Mouse (Mus musculus) forebrain, embryonic 11.5 days (tissue): ENCODE measurements around the gene Anp32b. TPM values are rescaled to one million over a fixed set of nuclear protein-coding genes. Genes with fewer than 3 reads are reported as not detected.

Experiments used
- ATAC-seq: fragments of 200-750 bp; cut with Nextera tagmentation; replicated peaks from 2 replicates; pipeline ENCODE4 v1.8.0; 2017; ENCODE audit warnings: moderate TSS enrichment; ENCODE audit not compliant: low FRiP score
- DNase-seq: peaks from one replicate; pipeline ENCODE4 v3.0.0-alpha.2; 2017; ENCODE audit warnings: low spot score
- H3K27ac ChIP-seq: fragments of 300-500 bp; sonication (generic); 2 replicates; pipeline ENCODE4 v1.5.1; 2014; ENCODE audit warnings: low read depth, low read length
- H3K27me3 ChIP-seq: fragments of 300-500 bp; sonication (generic); 2 replicates; pipeline ENCODE4 v1.6.1; 2014; ENCODE audit warnings: mild to moderate bottlenecking, low read length, mixed read lengths; ENCODE audit not compliant: control insufficient read depth, insufficient read depth
- H3K36me3 ChIP-seq: fragments of 300-500 bp; sonication (generic); 2 replicates; pipeline ENCODE4 v1.6.1; 2014; ENCODE audit warnings: mild to moderate bottlenecking, low read length, moderate library complexity, mixed read lengths; ENCODE audit not compliant: control insufficient read depth, insufficient read depth
- H3K4me1 ChIP-seq: fragments of 300-500 bp; sonication (generic); replicated peaks from 2 replicates; pipeline ENCODE4 v1.6.1; 2014; ENCODE audit warnings: low read length, mixed read lengths; ENCODE audit not compliant: control insufficient read depth, insufficient read depth
- H3K4me2 ChIP-seq: fragments of 300-500 bp; sonication (generic); 2 replicates; pipeline ENCODE4 v1.6.1; 2014; ENCODE audit warnings: low read depth, mild to moderate bottlenecking, low read length, moderate library complexity, mixed read lengths; ENCODE audit not compliant: severe bottlenecking
- H3K4me3 ChIP-seq: fragments of 300-500 bp; sonication (generic); 2 replicates; pipeline ENCODE4 v1.5.1; 2014; ENCODE audit warnings: low read depth, low read length
- H3K9ac ChIP-seq: fragments of 300-500 bp; sonication (generic); 2 replicates; pipeline ENCODE4 v1.6.1; 2014; ENCODE audit warnings: low read length
- H3K9me3 ChIP-seq: fragments of 300-500 bp; sonication (generic); 2 replicates; pipeline ENCODE4 v1.6.1; 2016; ENCODE audit warnings: low read length, mixed read lengths; ENCODE audit not compliant: control insufficient read depth
- WGBS: fragments of 180-500 bp; shearing (Covaris S2); extraction: QIAGEN DNeasy Blood & Tissue Kit; methylation state at CpG from one replicate; pipeline ENCODE4 v1.1.7; 2014; 5-methylcytosine and 5-hydroxymethylcytosine counted together
- polyA plus RNA-seq: library from polyadenylated mRNA; unstranded; fragments of >200 nt; fragmentation: Nextera tagmentation; extraction: Ambion mirVana; gene quantifications from 2 replicates; pipeline ENCODE4 v1.2.1, GENCODE M21; 2014

The Anp32b gene
- polyA plus RNA-seq, result 320 and 324 TPM in 2 replicates

DNA sequence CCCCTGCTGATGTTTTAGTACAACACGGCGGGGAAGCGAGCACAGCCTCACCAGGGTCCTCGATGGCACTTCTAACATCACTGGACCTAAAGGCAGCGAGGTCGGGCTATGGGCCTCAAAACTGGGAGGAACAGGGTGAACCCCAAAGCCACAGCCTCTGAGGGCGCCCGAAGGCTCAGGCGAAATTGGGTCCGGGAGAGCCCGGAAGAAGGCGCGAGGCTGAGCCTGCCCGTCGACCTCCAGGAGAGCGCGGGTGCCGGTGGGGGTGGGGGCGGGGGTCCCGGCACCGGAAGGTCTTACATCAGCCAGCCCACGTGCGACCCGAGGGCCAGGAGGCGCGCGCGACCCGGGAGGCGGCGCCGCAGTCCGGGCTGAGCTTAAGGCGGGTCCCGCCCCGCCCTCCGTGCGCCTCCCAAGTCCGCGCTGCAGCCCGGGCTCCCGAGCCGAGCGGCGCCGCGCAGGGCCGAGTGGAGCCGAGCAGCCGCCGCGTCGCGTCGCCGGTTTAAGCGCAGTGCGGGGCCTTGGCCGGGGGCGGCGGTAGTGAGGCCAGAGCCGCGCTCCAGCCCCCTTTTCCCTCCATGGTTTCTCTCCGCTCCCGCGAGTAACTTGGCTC, at the start of gene Anp32b:
TSS of gene Anp32b (plus strand) at position 384 of the 613 bp plus-strand sequence.
- DNase-seq (peak; percentile 95), ATAC-seq (peak; percentile 96)
- H3K4me2 ChIP-seq, result peak within 1 kb of the TSS; percentile 84
- under 1% methylated on average over 61 of the region's 66 CpGs for WGBS
- H3K4me1 ChIP-seq, result peaks cover 14% of the 10 kb centered on the region
- H3K9me3 ChIP-seq, result no peaks in the 10 kb centered on the region
- H3K36me3 ChIP-seq, result no peaks in the 10 kb centered on the region
- no peaks in the 10 kb centered on the region for H3K27me3 ChIP-seq
- H3K9ac ChIP-seq, result peak within 1 kb of the TSS; percentile 100
- peak within 1 kb of the TSS; percentile 96 for H3K4me3 ChIP-seq
- H3K27ac ChIP-seq, result peak within 1 kb of the TSS; percentile 98

DNA sequence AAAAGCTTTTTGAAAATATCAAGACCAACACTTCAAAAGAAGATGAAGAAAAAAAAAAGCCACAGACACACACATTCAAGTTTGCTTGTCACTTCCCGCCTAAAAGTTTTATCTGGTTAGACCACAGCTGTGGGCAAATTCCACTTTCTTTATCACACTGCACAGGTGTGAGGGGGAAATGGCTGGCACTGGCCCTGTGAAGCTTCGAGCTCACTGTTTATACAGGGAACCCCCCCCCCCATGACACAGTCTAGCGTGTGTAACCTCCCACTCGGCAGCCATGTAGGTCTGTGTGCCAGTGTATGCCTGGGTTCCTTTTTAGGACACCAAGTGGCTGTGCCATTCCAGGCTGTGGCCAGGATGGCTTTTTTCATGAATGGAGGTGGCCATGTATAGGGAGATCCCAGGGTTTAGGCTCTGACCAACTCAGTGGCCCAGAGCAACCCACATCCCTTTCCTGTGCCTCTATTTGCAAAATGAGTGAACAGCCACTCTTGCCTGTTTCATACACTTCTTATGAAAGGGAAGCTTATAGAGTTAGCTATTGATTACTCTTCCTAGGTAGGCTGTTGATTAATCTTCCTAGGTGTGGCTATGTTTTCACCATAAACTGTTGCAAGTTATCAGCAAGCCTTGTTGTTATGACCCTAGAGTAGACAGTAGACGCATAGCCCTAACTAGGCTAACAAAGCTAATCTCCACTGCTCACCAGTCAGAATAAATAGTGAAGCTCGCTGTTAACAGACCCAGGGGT, 46.5 kb upstream of the Anp32b start:
- no peak overlapping the region for H3K9ac ChIP-seq
- ATAC-seq (no peak), DNase-seq (no peak)
- no peak overlapping the region for H3K27ac ChIP-seq
- whole genome bisulfite sequencing, result 82% methylated on average over 6 of the region's 6 CpGs
- no peaks in the 10 kb centered on the region for H3K4me1 ChIP-seq
- no peak overlapping the region for H3K4me3 ChIP-seq
- H3K36me3 ChIP-seq, result no peaks in the 10 kb centered on the region
- H3K4me2 ChIP-seq, result no peak overlapping the region
- no peaks in the 10 kb centered on the region for H3K27me3 ChIP-seq
- H3K9me3 ChIP-seq, result no peaks in the 10 kb centered on the region

DNA sequence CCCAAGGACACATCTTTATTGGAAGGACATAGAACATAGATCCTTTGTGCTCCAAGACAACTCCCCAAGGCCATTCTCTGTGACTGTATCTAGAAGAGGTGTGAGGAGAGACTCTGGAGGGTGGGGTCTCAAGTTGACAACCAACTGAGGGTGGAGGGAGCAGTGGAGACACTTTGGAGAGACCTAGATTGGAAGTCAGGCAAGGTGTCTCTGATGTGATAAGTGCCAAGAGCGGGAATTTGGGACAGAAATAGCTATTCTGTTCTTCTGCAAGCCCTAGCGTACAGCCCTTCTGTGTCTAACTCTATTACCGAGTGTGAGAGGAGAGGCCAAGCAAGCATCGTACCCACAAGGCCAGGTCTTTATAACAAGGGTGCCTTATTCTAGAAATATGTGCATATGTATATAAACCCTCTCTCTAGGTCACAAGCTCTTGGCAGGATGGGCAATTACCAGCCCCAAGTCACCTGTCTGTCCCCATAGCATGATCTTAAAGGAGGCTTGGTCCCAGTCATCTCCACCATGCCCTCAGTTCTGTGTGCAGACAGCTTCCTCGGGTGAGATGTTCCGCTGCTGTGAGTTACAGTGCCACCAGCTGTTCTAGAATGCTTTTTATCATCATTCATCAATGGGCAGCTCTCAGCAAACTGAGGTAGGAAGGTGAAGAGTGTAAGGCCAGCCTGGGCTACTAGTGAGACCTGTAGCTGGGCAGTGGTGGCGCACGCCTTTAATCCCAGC, 43.6 kb upstream of the Anp32b start:
- WGBS, result 88% methylated on average over 8 of the region's 8 CpGs
- ATAC-seq, result no peak

DNA sequence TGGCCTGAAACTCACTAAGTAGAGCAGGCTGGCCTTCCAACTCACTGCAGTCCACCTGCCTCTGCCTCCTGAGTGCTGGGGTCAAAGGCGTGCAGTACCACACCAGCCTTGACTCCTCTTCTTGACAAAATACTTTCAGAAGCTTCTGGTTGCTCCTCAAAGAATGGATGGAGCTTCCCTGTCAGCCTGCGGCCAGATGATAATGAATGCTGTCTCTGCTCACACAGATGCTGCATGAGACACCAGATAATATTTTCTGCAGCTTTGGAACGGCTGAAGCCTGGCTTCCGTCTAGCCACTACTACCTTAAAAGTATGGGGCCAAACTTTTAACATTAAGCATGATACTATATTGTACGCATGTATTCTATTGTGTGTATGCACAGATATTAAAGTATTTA, 40.0 kb upstream of the Anp32b start:
- Histone ChIP-seq H3K9me3 (no peaks in the 10 kb centered on the region), H3K36me3 (no peaks in the 10 kb centered on the region), H3K27me3 (no peaks in the 10 kb centered on the region), H3K4me1 (no peaks in the 10 kb centered on the region), H3K27ac (0 out of 2 replicates have a peak overlapping the region, but pooled peaks have one; percentile 25), H3K4me3 (no peak overlapping the region), H3K4me2 (no peak overlapping the region), H3K9ac (no peak overlapping the region)
- WGBS, result 92% methylated on average over 5 of the region's 5 CpGs
- DNase-seq (no peak), ATAC-seq (no peak)

More for the DNA sequence above, 43.6 kb upstream of the Anp32b start:
- Histone ChIP-seq H3K4me3 (no peak overlapping the region), H3K4me2 (no peak overlapping the region), H3K36me3 (no peaks in the 10 kb centered on the region), H3K9me3 (no peaks in the 10 kb centered on the region), H3K9ac (no peak overlapping the region), H3K27me3 (no peaks in the 10 kb centered on the region), H3K4me1 (no peaks in the 10 kb centered on the region), H3K27ac (no peak overlapping the region)
- DNase-seq, result no peak

DNA sequence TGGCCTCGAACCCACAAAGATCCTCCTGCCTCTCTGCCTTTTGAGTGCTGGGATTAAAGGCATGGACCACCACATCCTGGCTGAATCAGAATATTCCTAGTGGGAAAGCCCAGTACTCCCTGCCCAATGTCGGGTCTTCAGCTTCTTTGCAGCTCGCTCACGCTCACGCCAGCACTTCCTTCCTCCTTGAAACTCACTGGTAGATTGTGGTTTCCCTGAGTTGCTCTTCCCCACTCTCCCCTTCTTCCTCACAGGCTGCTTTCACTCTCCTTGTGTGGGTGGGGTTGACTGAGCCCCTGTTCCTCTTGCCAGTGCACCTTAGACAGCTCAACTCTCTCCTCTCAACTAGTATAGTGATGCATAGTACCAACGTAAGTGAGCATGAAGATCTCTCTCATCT, 39.2 kb upstream of the Anp32b start:
- WGBS, result 82% methylated on average over 6 of the region's 6 CpGs
- Histone ChIP-seq H3K9ac (no peak overlapping the region), H3K27me3 (no peaks in the 10 kb centered on the region), H3K4me1 (no peaks in the 10 kb centered on the region), H3K27ac (no peak overlapping the region), H3K4me3 (no peak overlapping the region), H3K4me2 (no peak overlapping the region), H3K36me3 (no peaks in the 10 kb centered on the region), H3K9me3 (no peaks in the 10 kb centered on the region)
- no peak for DNase-seq
- no peak for ATAC-seq

DNA sequence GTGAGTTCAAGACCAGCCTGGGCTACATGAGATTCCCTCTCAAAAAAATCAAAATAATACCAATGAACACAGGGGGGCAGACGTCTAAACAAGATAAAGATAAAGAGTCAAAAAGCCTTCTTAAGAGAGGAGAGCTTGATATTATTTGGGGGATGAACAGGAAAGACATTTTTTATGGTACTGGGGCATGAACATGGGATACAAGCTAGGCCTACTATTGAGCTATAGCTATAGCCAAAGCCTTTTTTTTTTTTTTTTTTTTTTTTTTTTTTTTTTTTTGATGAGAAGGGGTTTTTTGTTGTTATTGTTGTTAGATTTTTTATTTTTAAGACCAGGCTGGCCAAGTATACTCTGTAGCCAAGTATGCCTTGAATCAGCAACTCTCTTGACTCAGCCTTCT, 38.6 kb upstream of the Anp32b start:
- Histone ChIP-seq H3K9me3 (no peaks in the 10 kb centered on the region), H3K27ac (no peak overlapping the region), H3K9ac (no peak overlapping the region), H3K36me3 (no peaks in the 10 kb centered on the region), H3K4me2 (no peak overlapping the region), H3K4me1 (no peaks in the 10 kb centered on the region), H3K27me3 (no peaks in the 10 kb centered on the region), H3K4me3 (no peak overlapping the region)
- 67% methylated on average over 1 of the region's 1 CpGs for WGBS
- DNase-seq, result no peak
- ATAC-seq, result no peak

DNA sequence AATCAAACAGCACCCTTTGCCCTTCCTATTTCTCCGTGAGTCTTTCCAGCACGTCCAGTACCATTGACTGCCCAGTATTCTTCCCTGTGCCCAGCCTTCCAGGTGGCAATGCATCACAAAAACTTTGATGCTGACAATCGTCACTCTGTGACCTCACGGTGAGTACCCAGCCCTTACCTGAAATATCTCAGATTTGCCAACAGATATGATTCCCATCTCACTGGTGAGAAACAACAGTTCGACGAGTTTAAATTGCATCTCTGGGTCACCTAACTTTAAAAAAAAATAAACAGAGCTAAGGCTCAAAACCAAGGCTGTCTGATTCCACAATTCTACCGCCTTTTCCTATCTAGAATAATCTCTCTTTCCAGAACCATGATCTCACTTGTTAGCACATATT, 37.3 kb upstream of the Anp32b start, which contains the start of gene Hemgn:
TSS of gene Hemgn (minus strand) at position 101 of the 400 bp plus-strand sequence.
- Histone ChIP-seq H3K27ac (no peak within 1 kb of the TSS), H3K4me3 (no peak within 1 kb of the TSS), H3K27me3 (no peaks in the 10 kb centered on the region), H3K4me2 (no peak within 1 kb of the TSS), H3K36me3 (no peaks in the 10 kb centered on the region), H3K9me3 (no peaks in the 10 kb centered on the region), H3K4me1 (no peaks in the 10 kb centered on the region), H3K9ac (no peak within 1 kb of the TSS)
- ATAC-seq, result no peak
- no peak for DNase-seq
- 86% methylated on average over 7 of the region's 7 CpGs for WGBS

DNA sequence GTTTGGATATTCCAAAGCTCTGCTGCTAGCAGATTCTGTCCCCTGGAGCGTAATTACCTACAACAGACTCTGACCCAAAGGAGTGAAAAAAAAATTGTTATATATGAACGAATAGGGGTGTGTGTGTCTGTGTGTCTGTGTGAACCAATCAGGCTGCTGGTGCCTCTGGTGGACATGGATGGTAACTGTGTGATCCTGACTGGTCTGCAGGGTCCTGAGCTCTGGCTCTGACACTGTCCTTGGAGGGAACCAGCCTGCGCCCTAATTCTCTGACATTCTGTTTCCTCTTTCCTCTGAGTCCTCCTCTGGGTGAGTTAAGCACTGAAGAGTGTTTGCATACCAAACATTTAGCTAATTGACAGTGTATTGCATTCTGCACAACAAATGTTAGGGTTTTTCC, 33.2 kb upstream of the Anp32b start:
- Histone ChIP-seq H3K36me3 (no peaks in the 10 kb centered on the region), H3K9me3 (no peaks in the 10 kb centered on the region), H3K4me2 (no peak overlapping the region), H3K4me1 (no peaks in the 10 kb centered on the region), H3K27me3 (no peaks in the 10 kb centered on the region), H3K9ac (no peak overlapping the region), H3K4me3 (no peak overlapping the region), H3K27ac (no peak overlapping the region)
- 71% methylated on average over 3 of the region's 3 CpGs for WGBS
- DNase-seq (no peak), ATAC-seq (no peak)
